Mouse (Mus musculus) C3H10T1/2 (cell line): Measurements from ENCODE around the gene Hspb1. TPM values are rescaled to one million over a fixed set of nuclear protein-coding genes. Genes with fewer than 3 reads are reported as not detected.

Source experiments
- polyA plus RNA-seq, 2 experiments: library from polyadenylated mRNA; unstranded; fragments of >200 nt; fragmentation: generic; extraction: Trizol; gene quantifications; one replicate each; pipeline ENCODE4 v1.2.1; 2012; ENCODE audit warnings: missing spikeins in 2 of 2

Hspb1 gene
- 1 to 10 TPM; 1.3 to 1.4 TPM for polyA plus RNA-seq

DNA sequence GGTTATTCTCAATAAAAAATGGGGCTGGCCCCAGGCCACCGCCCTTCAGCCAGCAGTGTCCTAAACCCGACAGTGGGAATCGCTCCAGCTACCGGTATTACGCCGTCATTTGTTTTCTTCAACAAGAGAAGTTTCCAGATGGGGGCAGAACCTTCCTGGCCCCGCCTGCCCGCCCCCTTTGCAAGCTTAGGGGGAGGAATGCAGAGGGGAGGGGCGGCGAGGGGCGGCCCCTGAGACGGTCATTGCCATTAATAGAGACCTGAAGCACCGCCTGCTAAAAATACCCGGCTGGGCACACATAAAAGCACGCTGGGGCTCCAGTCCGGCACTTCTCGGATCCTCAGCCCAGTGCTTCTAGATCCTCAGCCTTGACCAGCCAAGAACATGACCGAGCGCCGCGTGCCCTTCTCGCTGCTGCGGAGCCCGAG, at the start of gene Hspb1:
Gene Hspb1, plus strand, starts transcription at position 245 of the 428 bp plus-strand sequence.

DNA sequence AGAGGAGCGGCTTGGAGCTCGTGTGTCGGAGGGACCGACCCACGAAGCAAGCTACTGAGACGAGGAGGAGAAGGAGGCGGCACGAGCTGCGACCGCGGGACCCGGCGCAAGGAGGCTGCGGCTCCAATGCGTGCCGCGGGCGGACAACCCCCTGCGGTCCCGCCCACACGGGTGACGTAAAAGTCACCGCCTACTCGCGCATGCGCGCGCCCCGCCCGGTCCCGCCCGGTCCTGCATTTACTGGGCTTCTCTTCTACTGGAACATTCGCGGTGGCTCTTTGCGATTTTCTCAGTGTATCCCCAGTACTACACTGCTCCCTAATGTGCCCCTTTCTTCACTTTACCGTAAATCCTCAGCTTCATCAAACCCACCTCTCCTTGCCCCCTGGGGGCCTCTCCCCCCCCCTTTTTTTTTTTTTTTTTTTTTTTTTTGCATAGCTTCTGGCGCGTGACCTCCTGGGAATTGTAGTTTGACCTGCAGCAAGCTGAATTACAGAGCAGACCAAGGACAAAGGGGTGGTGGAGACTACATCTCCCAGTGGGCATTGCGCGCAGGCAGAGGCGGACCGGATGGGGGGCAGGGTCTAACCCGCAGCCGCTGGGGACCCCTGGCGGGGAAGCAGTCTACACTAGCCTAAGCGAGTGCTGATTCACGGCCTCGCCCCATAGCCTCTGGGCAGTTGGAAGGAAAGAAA, 46.9 kb downstream of the Hspb1 start, which contains the start of gene Ywhag:
Gene Ywhag, minus strand, starts transcription at position 136 of the 695 bp plus-strand sequence.

Other genes with a start within 250 kb of the Hspb1 start
- gene Por, start 217.9 kb upstream of the Hspb1 start, polyA plus RNA-seq, result 10 to 100 TPM; 61.0 to 74.2 TPM
- 100 to 1,000 TPM in 1 of 2 experiments, 10 to 100 TPM in 1; 50.4 to 118 TPM for gene Tmem120a, start 143.5 kb upstream of the Hspb1 start, polyA plus RNA-seq
- gene Styxl1, start 109.5 kb upstream of the Hspb1 start, polyA plus RNA-seq, result under 1 TPM; 0.05 to 0.77 TPM
- gene Mdh2, start 109.4 kb upstream of the Hspb1 start, polyA plus RNA-seq, result 100 to 1,000 TPM; 352 to 529 TPM
- under 1 TPM in 1 of 2 experiments, not detected in 1; 0.01 TPM for gene Srrm3, start 81.0 kb upstream of the Hspb1 start, polyA plus RNA-seq
- gene Ywhag, start 46.7 kb downstream of the Hspb1 start, polyA plus RNA-seq, result 100 to 1,000 TPM in 1 of 2 experiments, 10 to 100 TPM in 1; 60.4 to 122 TPM
- 1 to 10 TPM; 3.7 to 9.4 TPM for gene Ssc4d, start 86.6 kb downstream of the Hspb1 start, polyA plus RNA-seq
- gene Zp3, start 92.2 kb downstream of the Hspb1 start, polyA plus RNA-seq, result 1 to 10 TPM in 1 of 2 experiments, under 1 TPM in 1; 0.02 to 1.0 TPM
- gene Dtx2, start 106.9 kb downstream of the Hspb1 start, polyA plus RNA-seq, result 10 to 100 TPM; 12.7 to 19.1 TPM
- under 1 TPM; 0.02 to 0.73 TPM for gene Upk3b, start 150.6 kb downstream of the Hspb1 start, polyA plus RNA-seq
- 1 to 10 TPM in 1 of 2 experiments, under 1 TPM in 1; 0.50 to 1.1 TPM for gene Upk3bl, start 166.6 kb downstream of the Hspb1 start, polyA plus RNA-seq
- 10 to 100 TPM; 33.4 to 45.9 TPM for gene Rasa4, start 196.0 kb downstream of the Hspb1 start, polyA plus RNA-seq
- 100 to 1,000 TPM; 191 to 235 TPM for gene Polr2j, start 228.7 kb downstream of the Hspb1 start, polyA plus RNA-seq
- gene Lrwd1, start 248.2 kb downstream of the Hspb1 start, polyA plus RNA-seq, result 10 to 100 TPM; 27.7 to 44.7 TPM
- 1 to 10 TPM; 3.9 to 9.5 TPM for gene Alkbh4, start 248.2 kb downstream of the Hspb1 start, polyA plus RNA-seq